Mouse (Mus musculus): ENCODE results near the gene Tcf7l1. TPM values are rescaled to one million over a fixed set of nuclear protein-coding genes. Genes with fewer than 3 reads are reported as not detected.

The Tcf7l1 gene
- total RNA-seq, 1 experiment = 14.5 TPM

GRCm38 (mm10) chr6:72593011-72593803 is 195.8 kb downstream of the Tcf7l1 start:
- H3K9me3 ChIP-seq (ENCODE audit: control insufficient read depth, insufficient read depth, low read depth, low read length) = no peaks in the 10 kb centered on the region
- no peak overlapping the region for H3K9ac ChIP-seq (ENCODE audit: insufficient read depth, low read depth, low read length, poor library complexity, severe bottlenecking)
- no peaks in the 10 kb centered on the region for H3K36me3 ChIP-seq (ENCODE audit: control insufficient read depth, insufficient read depth, low read length, poor library complexity, severe bottlenecking)
- DNase-seq (ENCODE audit: low read depth, low spot score) = no peak
- in situ Hi-C loops (cut with MboI; ENCODE audit: low sequenced_read_pairs in 2 of 2, unreplicated experiment in 2 of 2) = no loop called here
- H3K4me3 ChIP-seq (ENCODE audit: insufficient read depth in 1 of 2, low read depth in 1 of 2, low read length in 2 of 2, poor library complexity in 1 of 2, severe bottlenecking in 1 of 2) = no peak overlapping the region
- no peak overlapping the region for H3K27ac ChIP-seq (ENCODE audit: insufficient read depth, low read depth, low read length, poor library complexity, severe bottlenecking)
- no peaks in the 10 kb centered on the region for H3K4me1 ChIP-seq (ENCODE audit: control insufficient read depth in 2 of 2, insufficient read depth in 2 of 2, low read length in 2 of 2, poor library complexity in 1 of 2)
- no peak for TF ChIP-seq ZC3H11A (IDR thresholded peaks at IDR 0.05; ENCODE audit: borderline replicate concordance, low read depth, low read length)
- no peak for TF ChIP-seq MAFK (IDR thresholded peaks at IDR 0.05; ENCODE audit: insufficient read depth, low read depth, low read length)
- TF ChIP-seq CHD2 (IDR thresholded peaks at IDR 0.05; ENCODE audit: low read depth, low read length) = no peak
- no peak for TF ChIP-seq HCFC1 (IDR thresholded peaks at IDR 0.05; ENCODE audit: borderline replicate concordance, insufficient read depth, low read length)
- TF ChIP-seq ZNF384 (IDR thresholded peaks at IDR 0.05; ENCODE audit: low read depth, low read length) = no peak

GRCm38 (mm10) chr6:72590111-72590510 is 198.9 kb downstream of the Tcf7l1 start:
- H3K4me1 ChIP-seq (ENCODE audit: control insufficient read depth in 2 of 2, insufficient read depth in 2 of 2, low read length in 2 of 2, poor library complexity in 1 of 2) = no peaks in the 10 kb centered on the region
- no peaks in the 10 kb centered on the region for H3K9me3 ChIP-seq (ENCODE audit: control insufficient read depth, insufficient read depth, low read depth, low read length)
- in situ Hi-C loops (cut with MboI; ENCODE audit: low sequenced_read_pairs in 2 of 2, unreplicated experiment in 2 of 2) = no loop called here
- H3K9ac ChIP-seq (ENCODE audit: insufficient read depth, low read depth, low read length, poor library complexity, severe bottlenecking) = no peak overlapping the region
- no peak for DNase-seq (ENCODE audit: low read depth, low spot score)
- no peak overlapping the region for H3K4me3 ChIP-seq (ENCODE audit: insufficient read depth in 1 of 2, low read depth in 1 of 2, low read length in 2 of 2, poor library complexity in 1 of 2, severe bottlenecking in 1 of 2)
- no peak overlapping the region for H3K27ac ChIP-seq (ENCODE audit: insufficient read depth, low read depth, low read length, poor library complexity, severe bottlenecking)
- H3K36me3 ChIP-seq (ENCODE audit: control insufficient read depth, insufficient read depth, low read length, poor library complexity, severe bottlenecking) = no peaks in the 10 kb centered on the region
- no peak for TF ChIP-seq CHD2 (IDR thresholded peaks at IDR 0.05; ENCODE audit: low read depth, low read length)

- TF ChIP-seq CHD2 (IDR thresholded peaks at IDR 0.05; ENCODE audit: low read depth, low read length) (no peak), ZNF384 (IDR thresholded peaks at IDR 0.05; ENCODE audit: low read depth, low read length) (no peak), ZC3H11A (IDR thresholded peaks at IDR 0.05; ENCODE audit: borderline replicate concordance, low read depth, low read length) (no peak), HCFC1 (IDR thresholded peaks at IDR 0.05; ENCODE audit: borderline replicate concordance, insufficient read depth, low read length) (no peak), MAFK (IDR thresholded peaks at IDR 0.05; ENCODE audit: insufficient read depth, low read depth, low read length) (no peak)
- no peak for DNase-seq (ENCODE audit: low read depth, low spot score)
- Histone ChIP-seq H3K36me3 (ENCODE audit: control insufficient read depth, insufficient read depth, low read length, poor library complexity, severe bottlenecking) (no peaks in the 10 kb centered on the region), H3K9me3 (ENCODE audit: control insufficient read depth, insufficient read depth, low read depth, low read length) (no peaks in the 10 kb centered on the region), H3K9ac (ENCODE audit: insufficient read depth, low read depth, low read length, poor library complexity, severe bottlenecking) (no peak overlapping the region), H3K27ac (ENCODE audit: insufficient read depth, low read depth, low read length, poor library complexity, severe bottlenecking) (no peak overlapping the region), H3K4me3 (ENCODE audit: insufficient read depth in 1 of 2, low read depth in 1 of 2, low read length in 2 of 2, poor library complexity in 1 of 2, severe bottlenecking in 1 of 2) (no peak overlapping the region), H3K4me1 (ENCODE audit: control insufficient read depth in 2 of 2, insufficient read depth in 2 of 2, low read length in 2 of 2, poor library complexity in 1 of 2) (no peaks in the 10 kb centered on the region; a peak in 1 of 4 replicates)
- in situ Hi-C loops (cut with MboI; ENCODE audit: low sequenced_read_pairs in 2 of 2, unreplicated experiment in 2 of 2) = no loop called here
These were observed 200.7 kb downstream of the Tcf7l1 start for GRCm38 (mm10) chr6:72588307-72588706.

GRCm38 (mm10) chr6:72586701-72587100 is 202.4 kb downstream of the Tcf7l1 start:
- Histone ChIP-seq H3K36me3 (ENCODE audit: control insufficient read depth, insufficient read depth, low read length, poor library complexity, severe bottlenecking) (no peaks in the 10 kb centered on the region), H3K9ac (ENCODE audit: insufficient read depth, low read depth, low read length, poor library complexity, severe bottlenecking) (no peak overlapping the region), H3K27ac (ENCODE audit: insufficient read depth, low read depth, low read length, poor library complexity, severe bottlenecking) (no peak overlapping the region), H3K9me3 (ENCODE audit: control insufficient read depth, insufficient read depth, low read depth, low read length) (no peaks in the 10 kb centered on the region), H3K4me3 (ENCODE audit: insufficient read depth in 1 of 2, low read depth in 1 of 2, low read length in 2 of 2, poor library complexity in 1 of 2, severe bottlenecking in 1 of 2) (no peak overlapping the region), H3K4me1 (ENCODE audit: control insufficient read depth in 2 of 2, insufficient read depth in 2 of 2, low read length in 2 of 2, poor library complexity in 1 of 2) (no peaks in the 10 kb centered on the region; a peak in 1 of 4 replicates)
- TF ChIP-seq MAFK (IDR thresholded peaks at IDR 0.05; ENCODE audit: insufficient read depth, low read depth, low read length) (no peak), ZNF384 (IDR thresholded peaks at IDR 0.05; ENCODE audit: low read depth, low read length) (no peak), CHD2 (IDR thresholded peaks at IDR 0.05; ENCODE audit: low read depth, low read length) (no peak), HCFC1 (IDR thresholded peaks at IDR 0.05; ENCODE audit: borderline replicate concordance, insufficient read depth, low read length) (no peak), ZC3H11A (IDR thresholded peaks at IDR 0.05; ENCODE audit: borderline replicate concordance, low read depth, low read length) (no peak)
- no peak for DNase-seq (ENCODE audit: low read depth, low spot score)
- in situ Hi-C loops (cut with MboI; ENCODE audit: low sequenced_read_pairs in 2 of 2, unreplicated experiment in 2 of 2) = no loop called here

GRCm38 (mm10) chr6:72584154-72584553 is 204.9 kb downstream of the Tcf7l1 start:
- no peaks in the 10 kb centered on the region for H3K9me3 ChIP-seq (ENCODE audit: control insufficient read depth, insufficient read depth, low read depth, low read length)
- H3K9ac ChIP-seq (ENCODE audit: insufficient read depth, low read depth, low read length, poor library complexity, severe bottlenecking) = no peak overlapping the region
- in situ Hi-C loops (cut with MboI; ENCODE audit: low sequenced_read_pairs in 2 of 2, unreplicated experiment in 2 of 2) = no loop called here
- no peak for TF ChIP-seq CHD2 (IDR thresholded peaks at IDR 0.05; ENCODE audit: low read depth, low read length)
- TF ChIP-seq HCFC1 (IDR thresholded peaks at IDR 0.05; ENCODE audit: borderline replicate concordance, insufficient read depth, low read length) = no peak
- no peak for TF ChIP-seq MAFK (IDR thresholded peaks at IDR 0.05; ENCODE audit: insufficient read depth, low read depth, low read length)
- no peak for TF ChIP-seq ZNF384 (IDR thresholded peaks at IDR 0.05; ENCODE audit: low read depth, low read length)
- TF ChIP-seq ZC3H11A (IDR thresholded peaks at IDR 0.05; ENCODE audit: borderline replicate concordance, low read depth, low read length) = no peak
- H3K4me1 ChIP-seq (ENCODE audit: control insufficient read depth in 2 of 2, insufficient read depth in 2 of 2, low read length in 2 of 2, poor library complexity in 1 of 2) = no peaks in the 10 kb centered on the region; a peak in 1 of 4 replicates
- no peaks in the 10 kb centered on the region for H3K36me3 ChIP-seq (ENCODE audit: control insufficient read depth, insufficient read depth, low read length, poor library complexity, severe bottlenecking)
- no peak overlapping the region for H3K4me3 ChIP-seq (ENCODE audit: insufficient read depth in 1 of 2, low read depth in 1 of 2, low read length in 2 of 2, poor library complexity in 1 of 2, severe bottlenecking in 1 of 2)
- no peak for DNase-seq (ENCODE audit: low read depth, low spot score)
- no peak overlapping the region for H3K27ac ChIP-seq (ENCODE audit: insufficient read depth, low read depth, low read length, poor library complexity, severe bottlenecking)
